Mouse (Mus musculus): ENCODE measurements at regions not wholly inside any gene's neighbourhood (a gene's known extent, or its start where the extent isn't known, plus 50 kb on each side); places are given as distances from the start of the nearest gene placed in this dataset.

DNA sequence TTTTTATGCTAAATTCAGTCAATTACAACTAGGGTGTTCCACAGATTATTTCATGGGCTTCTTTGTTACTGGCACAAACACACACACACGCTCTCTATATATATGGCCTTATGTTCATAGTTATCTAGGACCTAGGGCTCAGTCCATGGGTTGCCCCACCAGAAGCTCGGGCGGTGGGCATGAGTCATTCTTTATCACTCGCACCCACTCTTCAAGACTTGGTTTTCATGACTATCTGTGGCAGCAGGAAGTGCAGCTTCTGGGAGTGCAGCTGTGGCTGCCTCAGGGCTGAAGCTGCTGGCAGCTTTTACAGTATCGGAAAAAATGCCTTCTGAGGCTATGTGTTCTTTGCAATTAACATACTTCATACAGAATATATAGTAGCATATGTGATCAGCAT lies 198.7 kb downstream of the Ipo11 start:
- ATAC-seq (no peak), DNase-seq (no peak)
- H3K9ac ChIP-seq: no peak overlapping the region
- no peak overlapping the region for H3K4me3 ChIP-seq (ENCODE audit: low read depth, low read length)
- no peak for TF ChIP-seq CTCF (IDR thresholded peaks at IDR 0.05; ENCODE audit: low read depth)
- H3K4me1 ChIP-seq (ENCODE audit: insufficient read depth): no peaks in the 10 kb centered on the region
- 86% methylated on average over 5 of the region's 5 CpGs for WGBS
- H3K27me3 ChIP-seq (ENCODE audit: insufficient read depth, low read length): no peaks in the 10 kb centered on the region
- no peak overlapping the region for H3K4me2 ChIP-seq (ENCODE audit: low read depth)
- no peaks in the 10 kb centered on the region for H3K9me3 ChIP-seq (ENCODE audit: low read length)
- H3K27ac ChIP-seq (ENCODE audit: low read depth, low read length): no peak overlapping the region
- no peaks in the 10 kb centered on the region for H3K36me3 ChIP-seq (ENCODE audit: insufficient read depth)

- ATAC-seq (peak; percentile 23; the same call in 1 of the 2 replicates), DNase-seq (no peak)
- WGBS: 74% methylated on average over 2 of the region's 2 CpGs
- H3K4me1 ChIP-seq (ENCODE audit: insufficient read depth): no peaks in the 10 kb centered on the region
- H3K9me3 ChIP-seq (ENCODE audit: low read length): no peaks in the 10 kb centered on the region
- no peak overlapping the region for H3K4me3 ChIP-seq (ENCODE audit: low read depth, low read length)
- H3K9ac ChIP-seq: no peak overlapping the region
- H3K27ac ChIP-seq (ENCODE audit: low read depth, low read length): no peak overlapping the region
- H3K36me3 ChIP-seq (ENCODE audit: insufficient read depth): no peaks in the 10 kb centered on the region
- H3K4me2 ChIP-seq (ENCODE audit: low read depth): no peak overlapping the region
- TF ChIP-seq CTCF (IDR thresholded peaks at IDR 0.05; ENCODE audit: low read depth): no peak
- H3K27me3 ChIP-seq (ENCODE audit: insufficient read depth, low read length): no peaks in the 10 kb centered on the region
Observed at GRCm38 (mm10) chr13:106734323-106734722, 202.4 kb downstream of the Ipo11 start.

DNA sequence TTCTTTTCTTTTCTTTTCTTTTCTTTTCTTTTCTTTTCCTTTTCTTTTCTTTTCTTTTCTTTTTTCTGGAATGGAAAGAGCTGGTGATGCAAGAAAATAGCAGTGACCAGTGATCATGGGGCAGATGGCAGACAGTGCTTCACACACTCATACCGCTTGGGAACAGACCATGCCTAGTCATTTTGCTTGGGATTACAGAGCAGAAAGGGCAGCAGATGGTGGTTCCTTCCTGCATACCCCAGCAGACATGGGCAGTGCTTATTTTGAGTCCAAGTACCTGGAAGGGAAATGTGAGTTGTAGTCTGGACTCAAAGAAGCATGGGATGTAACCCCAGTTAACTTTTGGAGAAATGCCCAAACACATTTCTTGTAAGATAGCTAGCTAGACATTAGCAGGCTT lies 203.9 kb downstream of the Ipo11 start:
- Histone ChIP-seq H3K9me3 (ENCODE audit: low read length) (no peaks in the 10 kb centered on the region), H3K4me2 (ENCODE audit: low read depth) (no peak overlapping the region), H3K9ac (no peak overlapping the region), H3K27ac (ENCODE audit: low read depth, low read length) (no peak overlapping the region), H3K27me3 (ENCODE audit: insufficient read depth, low read length) (no peaks in the 10 kb centered on the region), H3K4me3 (ENCODE audit: low read depth, low read length) (no peak overlapping the region), H3K4me1 (ENCODE audit: insufficient read depth) (no peaks in the 10 kb centered on the region), H3K36me3 (ENCODE audit: insufficient read depth) (no peaks in the 10 kb centered on the region)
- TF ChIP-seq CTCF (IDR thresholded peaks at IDR 0.05; ENCODE audit: low read depth): no peak
- ATAC-seq (no peak), DNase-seq (no peak)
- WGBS: 92% methylated on average over 1 of the region's 1 CpGs

DNA sequence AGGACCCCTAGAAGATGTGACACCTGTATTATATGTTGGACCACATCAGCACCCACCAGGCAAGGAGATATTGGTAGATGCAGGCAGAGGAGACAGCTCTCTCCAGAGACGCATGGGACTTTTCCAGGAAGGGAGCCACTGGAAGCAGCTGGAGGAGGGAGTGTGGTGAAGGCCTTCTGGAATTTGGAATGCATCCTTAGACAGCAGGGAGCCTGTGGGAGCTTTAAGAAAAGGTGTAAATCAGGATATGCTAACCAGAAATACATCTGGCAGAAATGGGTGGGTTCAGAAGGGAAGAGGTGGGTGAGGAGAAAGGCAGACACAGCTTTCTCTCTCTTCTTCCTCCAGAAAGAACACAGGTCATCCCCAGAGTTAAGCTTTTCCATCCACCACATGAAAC lies 213.4 kb downstream of the Ipo11 start:
- Histone ChIP-seq H3K27ac (ENCODE audit: low read depth, low read length) (no peak overlapping the region), H3K9me3 (ENCODE audit: low read length) (no peaks in the 10 kb centered on the region), H3K9ac (no peak overlapping the region), H3K27me3 (ENCODE audit: insufficient read depth, low read length) (no peaks in the 10 kb centered on the region), H3K4me2 (ENCODE audit: low read depth) (no peak overlapping the region), H3K36me3 (ENCODE audit: insufficient read depth) (no peaks in the 10 kb centered on the region), H3K4me1 (ENCODE audit: insufficient read depth) (no peaks in the 10 kb centered on the region), H3K4me3 (ENCODE audit: low read depth, low read length) (no peak overlapping the region)
- WGBS: 93% methylated on average over 1 of the region's 1 CpGs
- DNase-seq (no peak), ATAC-seq (no peak)
- TF ChIP-seq CTCF (IDR thresholded peaks at IDR 0.05; ENCODE audit: low read depth): no peak

DNA sequence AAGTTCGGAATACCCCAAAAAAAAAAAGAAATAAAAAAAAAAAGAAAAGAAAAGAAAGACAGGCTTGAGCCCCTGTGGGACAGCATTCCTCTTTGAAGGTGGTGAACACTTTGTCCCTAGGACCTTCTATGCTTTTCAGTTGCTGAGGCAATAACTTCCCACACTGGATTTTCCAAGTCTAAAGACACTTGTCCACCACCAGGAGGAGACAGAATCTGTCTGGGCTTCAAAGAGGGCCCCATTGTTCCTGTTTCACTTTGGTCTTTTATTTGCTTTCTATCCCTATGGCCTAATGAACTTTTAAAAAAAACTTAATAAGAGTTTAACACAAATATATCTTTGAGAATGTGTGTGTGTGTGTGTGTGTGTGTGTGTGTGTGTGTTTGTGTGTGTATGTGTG lies 215.6 kb downstream of the Ipo11 start:
- no peak for DNase-seq
- Histone ChIP-seq H3K4me3 (ENCODE audit: low read depth, low read length) (no peak overlapping the region), H3K27ac (ENCODE audit: low read depth, low read length) (no peak overlapping the region), H3K9ac (no peak overlapping the region), H3K9me3 (ENCODE audit: low read length) (no peaks in the 10 kb centered on the region), H3K27me3 (ENCODE audit: insufficient read depth, low read length) (no peaks in the 10 kb centered on the region), H3K4me2 (ENCODE audit: low read depth) (no peak overlapping the region), H3K4me1 (ENCODE audit: insufficient read depth) (no peaks in the 10 kb centered on the region), H3K36me3 (ENCODE audit: insufficient read depth) (no peaks in the 10 kb centered on the region)
- ATAC-seq: no peak
- WGBS: 91% methylated on average over 1 of the region's 1 CpGs
- no peak for TF ChIP-seq CTCF (IDR thresholded peaks at IDR 0.05; ENCODE audit: low read depth)

DNA sequence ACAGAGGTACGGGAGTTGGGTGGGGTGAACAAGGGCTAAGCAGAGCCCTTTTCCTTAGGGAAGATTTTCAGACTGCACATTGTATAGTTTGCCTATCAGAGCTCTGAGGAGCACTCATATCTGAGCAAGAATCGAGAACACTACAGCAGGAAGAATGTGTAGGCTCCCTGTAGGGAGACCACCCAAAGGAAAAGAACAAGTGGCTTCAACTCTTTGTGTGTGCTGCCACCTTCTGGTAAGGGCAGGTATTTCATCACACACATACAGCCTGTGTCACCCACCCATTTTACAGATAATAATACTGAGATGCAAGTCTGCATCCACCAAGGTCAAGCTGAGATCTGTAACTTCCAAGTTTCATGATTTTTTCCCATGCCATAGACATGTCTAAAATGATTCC lies 221.0 kb downstream of the Ipo11 start:
- Histone ChIP-seq H3K27me3 (ENCODE audit: insufficient read depth, low read length) (no peaks in the 10 kb centered on the region), H3K4me1 (ENCODE audit: insufficient read depth) (no peaks in the 10 kb centered on the region), H3K4me2 (ENCODE audit: low read depth) (no peak overlapping the region), H3K27ac (ENCODE audit: low read depth, low read length) (no peak overlapping the region), H3K4me3 (ENCODE audit: low read depth, low read length) (no peak overlapping the region), H3K36me3 (ENCODE audit: insufficient read depth) (no peaks in the 10 kb centered on the region), H3K9ac (no peak overlapping the region), H3K9me3 (ENCODE audit: low read length) (no peaks in the 10 kb centered on the region)
- TF ChIP-seq CTCF (IDR thresholded peaks at IDR 0.05; ENCODE audit: low read depth): peak; percentile 60
- DNase-seq (no peak), ATAC-seq (no peak)
- 55% methylated on average over 2 of the region's 2 CpGs for WGBS

- no peaks in the 10 kb centered on the region for H3K9me3 ChIP-seq (ENCODE audit: low read length)
- H3K4me2 ChIP-seq (ENCODE audit: low read depth): no peak overlapping the region
- ATAC-seq (no peak), DNase-seq (no peak)
- H3K4me1 ChIP-seq (ENCODE audit: insufficient read depth): no peaks in the 10 kb centered on the region
- no peak overlapping the region for H3K27ac ChIP-seq (ENCODE audit: low read depth, low read length)
- no peak overlapping the region for H3K9ac ChIP-seq
- TF ChIP-seq CTCF (IDR thresholded peaks at IDR 0.05; ENCODE audit: low read depth): no peak
- no peak overlapping the region for H3K4me3 ChIP-seq (ENCODE audit: low read depth, low read length)
- no peaks in the 10 kb centered on the region for H3K36me3 ChIP-seq (ENCODE audit: insufficient read depth)
- WGBS: 87% methylated on average over 8 of the region's 8 CpGs
- H3K27me3 ChIP-seq (ENCODE audit: insufficient read depth, low read length): no peaks in the 10 kb centered on the region
Observed at GRCm38 (mm10) chr13:106715234-106715633, 221.5 kb downstream of the Ipo11 start.

- Histone ChIP-seq H3K36me3 (ENCODE audit: insufficient read depth) (no peaks in the 10 kb centered on the region), H3K4me3 (ENCODE audit: low read depth, low read length) (no peak overlapping the region), H3K4me1 (ENCODE audit: insufficient read depth) (no peaks in the 10 kb centered on the region), H3K9me3 (ENCODE audit: low read length) (no peaks in the 10 kb centered on the region), H3K4me2 (ENCODE audit: low read depth) (no peak overlapping the region), H3K27ac (ENCODE audit: low read depth, low read length) (no peak overlapping the region), H3K9ac (no peak overlapping the region), H3K27me3 (ENCODE audit: insufficient read depth, low read length) (no peaks in the 10 kb centered on the region)
- WGBS: 90% methylated on average over 3 of the region's 3 CpGs
- no peak for ATAC-seq
- no peak for DNase-seq
- no peak for TF ChIP-seq CTCF (IDR thresholded peaks at IDR 0.05; ENCODE audit: low read depth)
Observed at GRCm38 (mm10) chr13:106710580-106710979, 226.2 kb downstream of the Ipo11 start.
